Mouse (Mus musculus): ENCODE measurements around the gene Sco2.

Sco2 gene

DNA sequence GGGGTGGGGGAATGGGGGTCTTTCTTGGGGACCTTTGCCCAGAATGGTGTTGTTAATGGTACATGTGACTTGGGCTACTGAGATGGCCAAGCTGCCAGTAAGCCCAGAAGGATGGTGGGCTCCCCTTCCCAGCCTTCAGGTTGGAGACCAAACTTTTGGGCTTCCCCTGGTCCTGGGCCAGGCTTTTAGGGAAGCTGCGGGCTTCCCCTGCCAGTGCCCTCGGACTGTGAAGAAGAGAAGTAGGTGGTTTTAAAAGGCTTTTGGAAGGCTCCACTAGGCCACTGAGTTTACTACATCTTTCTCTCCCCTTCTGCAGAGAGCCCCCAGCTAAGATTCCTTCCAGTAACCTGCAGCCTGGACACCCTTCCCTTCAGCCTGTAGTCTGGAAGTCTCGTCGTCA is 50.0 kb downstream of the Sco2 start:
- DNase-seq (ENCODE audit: low spot score) = no peak

DNA sequence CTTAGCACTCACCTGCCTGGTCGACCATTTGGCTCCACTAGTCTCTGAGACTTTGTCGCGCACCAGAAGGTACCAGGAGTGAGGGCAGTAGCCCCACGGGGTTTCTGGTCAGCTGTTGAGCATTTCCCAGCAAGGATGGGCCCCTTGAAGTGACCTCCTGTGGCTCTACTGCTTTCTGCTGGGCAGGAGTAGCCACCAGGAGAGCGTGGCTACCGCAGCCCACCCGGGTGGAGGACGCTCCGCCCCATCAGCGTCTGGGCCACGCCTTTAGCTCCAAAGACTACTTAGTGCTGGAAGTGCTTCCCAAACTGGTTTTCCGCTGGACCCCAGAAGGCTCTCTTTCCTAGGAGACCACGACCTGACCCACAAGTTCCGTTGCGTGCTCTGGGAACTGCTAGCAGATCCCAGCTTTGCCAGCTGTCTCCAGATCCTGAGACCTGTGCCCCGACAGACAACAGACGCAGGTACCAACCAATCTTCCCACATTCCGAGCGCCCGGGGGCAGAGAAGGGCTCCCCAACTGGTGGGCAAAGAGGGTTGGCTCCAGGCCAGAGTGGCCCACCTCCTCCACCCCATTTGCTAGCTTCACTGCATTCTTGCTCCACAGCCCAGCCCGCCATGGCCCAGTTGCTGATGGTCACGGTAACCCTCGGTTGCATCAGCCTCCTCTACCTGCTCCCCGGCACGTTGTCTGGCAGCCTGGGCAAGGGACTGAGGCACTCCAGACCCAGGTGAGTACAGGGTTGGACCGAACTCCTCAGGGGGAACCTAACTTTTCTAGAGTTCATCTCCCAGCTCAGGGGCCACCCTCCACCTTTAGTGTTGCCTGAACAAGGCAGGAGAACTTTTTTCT is 50.8 kb downstream of the Sco2 start, which contains the start of gene Adm2:
TSS of gene Adm2 (plus strand) at position 51 of the 853 bp plus-strand sequence.
- DNase-seq (ENCODE audit: low spot score) = no peak
